Mouse (Mus musculus): Measurements from ENCODE around the gene Ano1.

Gene Ano1

DNA sequence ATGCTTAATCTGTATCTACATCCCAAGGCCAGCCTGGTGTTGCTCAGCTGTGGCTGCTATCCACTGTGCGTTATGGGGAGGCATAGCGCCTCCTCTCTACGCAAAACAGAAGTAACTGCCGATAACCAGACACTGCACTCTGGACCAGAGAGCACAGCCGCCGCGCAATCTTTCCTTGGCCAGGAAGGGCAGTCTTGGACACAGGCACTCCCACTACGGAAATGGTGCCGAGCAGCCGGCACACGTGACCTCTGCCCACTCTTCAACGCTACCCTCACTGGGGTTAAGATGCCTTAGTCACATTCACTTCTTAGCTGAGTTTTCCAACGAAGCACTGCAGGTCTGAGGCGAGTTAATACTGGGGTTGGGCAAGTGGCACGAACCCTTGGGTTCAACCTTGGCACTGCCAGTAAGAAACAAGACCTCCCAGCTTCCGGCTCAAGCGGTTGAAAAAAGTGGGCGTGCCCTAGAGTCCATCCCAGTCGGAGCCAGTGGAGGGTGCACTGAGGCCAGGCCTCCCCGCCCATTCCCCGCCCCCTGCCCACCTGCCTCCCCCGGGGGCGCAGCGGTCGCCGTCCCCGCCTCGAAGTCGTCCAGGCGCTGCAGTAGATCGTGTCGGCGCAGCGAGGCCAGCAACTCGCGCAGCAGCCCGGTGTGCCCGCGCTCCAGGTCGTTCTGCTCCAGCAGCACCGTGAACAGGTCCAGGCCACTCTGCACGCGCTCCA is 170.1 kb downstream of the Ano1 start:
- DNase-seq, result peak; percentile 76

DNA sequence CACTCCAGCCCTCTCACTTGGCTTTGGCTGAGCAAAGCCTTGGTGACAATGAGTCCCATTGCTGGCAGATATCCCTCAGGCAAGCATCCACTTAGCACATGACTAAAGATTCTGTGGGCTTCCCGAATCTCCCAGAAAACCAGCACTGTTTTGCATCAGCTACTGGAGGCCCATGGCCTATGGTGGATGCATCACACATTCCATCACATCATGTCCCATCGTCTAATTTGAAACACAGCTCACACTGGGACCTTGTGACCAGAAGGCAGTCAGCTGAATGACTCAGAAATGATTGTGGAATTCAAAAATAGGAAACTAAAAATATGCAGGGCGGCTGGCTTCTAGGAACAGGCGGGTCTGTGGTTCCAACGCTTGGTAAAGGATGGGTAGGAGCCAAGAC is 173.9 kb downstream of the Ano1 start:
- peak; percentile 69 for DNase-seq

DNA sequence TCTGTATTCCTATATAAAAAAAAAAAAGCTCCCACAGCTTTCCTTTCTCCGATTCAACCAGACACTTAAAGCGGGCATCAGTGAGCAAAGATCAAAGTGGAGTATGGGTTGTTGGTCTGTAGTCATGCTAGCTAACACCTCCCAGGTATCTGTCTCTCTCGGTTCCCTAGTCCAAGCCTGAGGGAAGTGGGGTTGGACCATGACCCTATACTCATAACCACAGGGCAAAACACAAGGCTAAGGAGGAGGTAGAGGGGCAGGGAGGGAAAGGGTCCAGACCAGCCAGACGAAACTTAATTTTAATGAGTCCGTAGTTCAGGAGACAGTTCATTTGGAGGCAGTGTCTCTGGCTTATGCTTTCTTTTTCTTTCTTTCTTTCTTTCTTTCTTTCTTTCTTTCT is 179.5 kb downstream of the Ano1 start:
- no peak for DNase-seq

DNA sequence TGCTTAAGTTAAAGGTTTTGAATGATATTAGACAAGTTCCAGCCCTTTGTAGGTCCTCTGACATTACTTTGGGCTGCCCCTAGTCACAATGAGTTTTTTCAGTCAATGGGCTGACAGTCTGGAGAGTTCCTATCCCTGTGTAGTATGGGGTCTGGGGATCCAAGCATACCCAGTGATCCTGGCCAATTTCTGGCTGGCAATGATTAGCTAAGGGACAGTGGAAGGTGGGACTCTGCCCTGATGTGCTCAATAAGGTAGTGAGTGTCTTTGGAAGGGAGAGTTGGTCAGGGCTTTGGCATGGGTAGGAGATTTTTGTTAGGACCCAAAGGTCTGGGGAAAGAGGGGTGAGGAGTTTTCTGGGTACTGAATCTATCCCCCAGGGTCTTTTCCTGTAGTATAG is 180.2 kb downstream of the Ano1 start:
- DNase-seq, result no peak

DNA sequence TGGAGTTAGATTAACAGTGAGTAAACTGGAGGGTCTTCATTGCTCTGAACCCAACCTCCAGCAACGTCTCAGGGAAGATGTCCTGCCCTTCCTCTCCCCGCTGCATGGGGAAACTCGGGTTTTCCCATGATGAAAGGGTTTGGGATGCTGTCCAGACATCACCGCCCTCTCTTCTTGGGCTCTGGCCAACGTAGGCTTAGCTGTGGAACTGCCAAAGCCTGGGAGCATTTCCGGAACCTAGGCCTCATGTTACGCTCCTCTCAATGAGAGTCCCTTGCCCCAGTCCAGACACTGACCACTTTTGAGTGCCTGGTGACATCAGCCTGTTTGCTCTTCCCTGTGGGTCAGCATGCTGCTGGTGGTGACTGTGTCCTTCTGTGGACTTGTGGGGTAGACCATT is 182.3 kb downstream of the Ano1 start:
- no peak for DNase-seq

DNA sequence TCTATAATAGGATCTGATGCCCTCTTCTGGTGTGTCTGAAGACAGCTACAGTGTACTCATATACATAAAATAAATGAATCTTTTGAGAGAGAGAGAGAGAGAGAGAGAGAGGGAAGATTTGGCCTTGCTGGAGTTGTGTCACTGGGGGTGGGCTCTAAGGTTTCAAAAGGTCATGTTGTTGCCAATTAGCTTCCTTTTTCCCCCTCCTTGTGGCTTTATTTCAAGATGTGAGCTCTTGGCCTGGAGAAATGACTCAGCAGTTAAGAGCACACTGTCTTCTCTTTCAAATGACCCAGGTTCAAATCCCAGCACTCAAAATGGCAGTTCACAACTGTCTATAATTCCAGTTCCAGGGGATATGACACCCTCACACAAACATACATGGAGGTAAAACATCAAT is 183.7 kb downstream of the Ano1 start:
- no peak for DNase-seq

DNA sequence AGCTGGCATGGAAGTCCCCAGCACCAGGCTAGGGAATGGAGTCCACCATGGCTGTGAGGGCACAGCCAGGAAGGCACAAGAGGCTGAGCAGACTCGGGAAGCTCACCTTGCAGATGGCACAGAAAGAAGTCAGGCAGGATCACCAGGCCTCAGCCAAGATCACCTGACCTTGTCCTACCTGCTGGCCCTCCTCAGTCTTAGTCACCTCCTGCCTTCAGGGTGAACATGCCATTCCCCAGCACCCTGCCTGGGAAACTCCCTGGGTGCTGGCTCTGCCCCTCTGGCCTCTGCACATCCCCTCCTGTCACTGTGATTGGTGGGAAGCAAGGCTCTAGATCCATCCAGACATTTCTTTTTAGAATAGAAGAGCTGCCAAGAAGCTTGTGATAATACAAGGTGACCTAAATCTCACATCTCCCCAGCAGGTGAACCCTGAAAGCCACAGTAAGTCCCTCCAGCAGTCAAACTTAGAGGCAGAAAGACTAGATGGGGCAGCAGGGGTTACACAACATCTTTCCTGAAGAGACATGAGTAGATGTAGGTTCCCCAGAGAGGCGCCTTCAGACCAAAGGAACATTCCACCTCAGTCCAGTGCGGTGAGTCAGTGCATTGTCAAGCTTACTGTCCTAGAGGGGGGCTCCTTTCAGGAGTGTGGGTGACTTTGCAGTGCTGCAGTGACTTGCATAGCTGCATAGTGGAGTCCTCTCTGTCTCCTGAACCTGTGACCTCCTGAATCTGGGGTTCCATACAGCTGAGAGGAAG is 184.7 kb downstream of the Ano1 start:
- no peak for DNase-seq

DNA sequence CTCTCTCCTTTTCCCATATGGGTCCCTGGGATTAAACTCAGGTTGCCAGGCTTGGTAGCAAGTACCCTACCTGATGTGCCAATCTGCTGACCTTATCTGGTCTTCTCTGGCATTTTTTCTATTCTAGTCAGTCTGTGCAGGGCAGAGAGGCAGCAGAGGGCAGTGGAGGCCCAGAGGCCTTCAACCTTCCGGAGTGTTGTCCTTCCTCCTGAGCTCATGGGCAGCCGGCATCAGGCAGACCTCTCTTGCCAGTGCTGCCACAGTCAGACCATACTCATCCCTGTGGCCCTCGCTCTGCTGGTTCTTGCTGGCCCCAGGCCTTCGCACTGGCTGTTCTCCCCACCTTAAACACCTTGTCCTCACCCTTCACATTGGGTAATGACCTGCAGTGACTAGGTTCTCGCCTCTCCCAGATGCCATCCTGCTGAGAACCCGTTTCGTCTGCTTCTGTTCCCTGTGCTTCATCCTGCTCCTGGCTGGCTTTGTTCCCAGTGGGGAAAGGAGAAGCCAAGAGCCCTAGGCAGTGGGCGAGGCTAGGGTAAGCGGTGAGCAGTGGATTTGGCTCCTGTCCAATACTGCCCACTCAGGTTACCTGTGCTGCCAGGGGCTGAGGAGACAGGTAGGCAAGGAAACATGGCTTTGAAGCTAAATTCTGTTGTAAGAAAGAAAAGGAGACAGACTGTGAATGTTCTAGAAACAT is 188.2 kb downstream of the Ano1 start:
- DNase-seq, result no peak

DNA sequence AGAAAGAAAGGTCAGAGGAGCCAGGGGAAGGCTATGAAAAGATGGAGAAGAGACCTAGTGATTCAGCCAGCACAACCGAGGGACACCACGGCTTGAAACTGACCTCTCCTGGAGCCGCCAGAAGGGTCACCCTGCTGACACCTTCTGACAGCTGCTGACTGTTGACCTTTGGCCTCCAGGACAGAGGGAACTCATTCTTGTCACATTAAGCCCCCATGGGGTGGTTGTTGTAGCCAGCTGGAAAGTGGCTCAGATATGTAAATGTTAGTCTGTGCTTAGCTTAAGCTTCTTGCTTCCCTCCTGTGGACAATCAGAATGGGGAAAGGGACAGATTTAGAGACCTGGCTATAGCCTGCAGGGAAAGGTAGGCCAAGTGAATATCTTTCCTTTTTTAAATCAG is 189.8 kb downstream of the Ano1 start:
- no peak for DNase-seq

DNA sequence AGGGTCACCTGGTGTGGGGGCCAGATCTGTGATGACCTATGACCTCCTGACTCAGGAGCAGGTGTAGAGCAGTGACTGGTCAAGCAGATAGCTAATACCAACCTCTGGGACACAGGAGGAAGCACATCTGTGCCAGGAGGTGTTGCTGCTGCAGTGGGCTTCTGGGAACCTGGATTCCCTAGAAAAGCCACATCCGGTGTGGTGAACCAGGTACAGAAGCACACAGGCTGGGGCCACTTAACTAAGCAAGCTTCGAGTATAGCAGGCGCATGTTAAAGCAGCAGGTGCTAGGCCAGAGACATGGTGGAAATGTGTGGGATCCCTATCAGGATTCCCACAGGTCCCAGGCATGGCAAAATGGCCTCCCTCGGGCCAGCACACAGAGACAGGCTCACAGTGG is 191.2 kb downstream of the Ano1 start:
- no peak for DNase-seq

DNA sequence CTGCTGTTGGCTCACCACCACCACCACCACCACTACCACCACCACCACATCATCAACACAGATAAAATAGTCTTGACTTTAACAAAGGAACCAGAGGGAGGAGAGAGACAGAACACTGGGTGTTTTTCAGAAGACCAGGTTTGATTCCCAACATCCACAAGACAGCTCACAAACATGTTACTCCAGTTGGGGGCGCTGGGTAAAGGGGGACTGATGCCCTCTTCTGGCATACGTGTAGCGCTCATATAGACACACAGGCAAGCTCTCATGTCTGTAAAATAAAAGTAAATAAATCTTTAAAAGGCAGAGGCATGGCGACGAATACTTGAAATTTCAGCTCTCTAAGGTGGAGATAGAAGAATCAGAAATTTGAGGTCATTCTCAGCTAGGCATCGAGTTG is 193.2 kb downstream of the Ano1 start:
- no peak for DNase-seq

DNA sequence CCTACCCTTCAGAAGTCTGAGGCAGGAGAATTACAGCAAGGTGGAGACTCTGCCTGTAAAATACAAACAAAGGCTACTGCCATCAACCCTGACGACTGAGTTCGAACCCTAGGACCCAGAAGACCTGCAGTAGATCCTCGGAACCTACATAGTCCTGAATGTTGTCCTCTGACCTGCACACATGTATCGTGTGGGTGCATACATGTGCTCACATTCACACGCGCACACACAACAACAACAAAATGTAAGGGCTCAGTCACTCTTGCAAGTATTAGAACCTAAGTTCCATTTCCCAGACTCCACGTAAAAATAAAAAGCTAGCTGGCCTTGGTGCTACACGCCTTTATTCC is 197.7 kb downstream of the Ano1 start:
- DNase-seq, result no peak

DNA sequence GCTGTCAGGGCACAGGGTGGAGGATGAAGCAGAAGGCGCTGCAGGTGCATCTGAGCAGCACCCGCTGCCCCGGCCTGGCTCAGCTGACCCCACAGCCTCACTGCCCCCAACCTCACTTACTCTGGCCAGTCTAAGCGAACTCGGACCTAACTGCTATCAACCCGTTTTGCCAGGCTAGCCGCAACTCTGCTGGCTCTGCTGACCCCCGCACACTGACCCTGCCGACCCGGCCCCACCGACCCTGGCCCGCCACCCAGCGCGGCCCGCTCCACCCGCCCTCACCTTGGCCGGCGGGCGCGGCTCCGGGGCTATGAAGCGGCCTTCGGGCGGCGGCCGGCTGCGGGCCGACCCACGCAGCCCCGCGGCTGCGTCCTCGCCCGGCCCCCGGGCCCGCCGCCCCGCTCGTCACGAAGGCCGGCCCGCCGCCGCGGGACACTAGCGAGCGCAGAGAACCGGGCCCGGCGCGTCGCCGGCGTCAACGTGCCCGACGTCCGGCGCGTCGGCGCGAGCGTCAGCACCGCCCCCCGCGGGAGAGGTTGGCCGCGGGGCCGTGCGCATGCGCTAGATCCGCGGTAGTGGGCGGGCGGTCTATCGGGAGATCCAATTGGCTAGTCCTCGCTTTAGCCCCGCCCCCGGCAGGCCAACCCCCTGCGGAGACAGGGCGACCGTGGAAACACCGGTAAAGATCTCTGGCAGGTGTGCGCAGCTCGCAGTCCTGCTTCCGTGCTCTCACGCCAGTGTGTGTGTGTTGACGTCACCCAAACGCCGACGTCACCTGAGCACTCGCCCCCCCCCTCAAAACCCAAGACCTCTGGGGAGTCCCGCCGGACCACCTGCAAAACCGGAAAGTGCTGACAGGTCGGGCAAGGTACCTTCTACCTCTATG is 198.3 kb downstream of the Ano1 start, which contains the start of gene Ppfia1:
Gene Ppfia1 (minus strand): TSS at position 493 of the 886 bp plus-strand sequence.
- peak; percentile 98 for DNase-seq

DNA sequence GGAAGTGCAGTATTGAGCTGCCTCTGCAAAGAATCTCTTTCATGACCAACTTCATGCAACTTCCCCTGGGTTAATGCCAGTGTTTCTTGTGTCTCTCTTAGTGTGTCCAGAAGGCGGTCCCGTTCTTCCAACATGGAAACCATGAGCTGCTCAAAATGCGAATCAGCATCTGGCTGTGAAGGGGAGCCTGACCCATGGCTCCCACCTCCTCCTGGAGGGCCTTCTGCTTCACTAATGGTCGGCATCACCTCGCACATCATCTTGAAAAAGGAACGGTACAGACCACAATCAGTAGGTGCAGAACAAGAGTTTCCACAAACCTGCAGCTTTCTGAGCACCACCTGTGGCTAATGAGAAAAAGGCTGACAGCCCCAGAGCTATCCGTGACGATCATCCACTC is 199.5 kb downstream of the Ano1 start:
- no peak for DNase-seq

DNA sequence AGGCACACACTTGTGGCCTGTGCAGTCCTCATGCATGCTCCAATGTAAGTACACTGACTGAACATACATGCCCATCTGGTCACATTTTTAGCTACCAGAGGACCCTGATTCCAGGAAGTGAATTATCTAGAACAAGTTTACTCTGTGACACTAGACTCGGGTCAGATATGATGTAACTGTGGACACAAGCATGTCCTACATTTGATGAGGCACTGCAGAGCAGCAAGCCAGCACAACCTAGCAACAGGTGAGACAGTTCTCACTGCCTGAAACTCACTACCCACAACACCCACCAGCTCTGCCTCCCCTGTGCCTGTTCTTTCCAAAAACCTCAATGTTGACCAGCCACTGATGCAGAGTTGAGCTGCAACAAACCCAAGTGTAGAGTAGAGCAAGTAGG is 201.0 kb downstream of the Ano1 start:
- no peak for DNase-seq

DNA sequence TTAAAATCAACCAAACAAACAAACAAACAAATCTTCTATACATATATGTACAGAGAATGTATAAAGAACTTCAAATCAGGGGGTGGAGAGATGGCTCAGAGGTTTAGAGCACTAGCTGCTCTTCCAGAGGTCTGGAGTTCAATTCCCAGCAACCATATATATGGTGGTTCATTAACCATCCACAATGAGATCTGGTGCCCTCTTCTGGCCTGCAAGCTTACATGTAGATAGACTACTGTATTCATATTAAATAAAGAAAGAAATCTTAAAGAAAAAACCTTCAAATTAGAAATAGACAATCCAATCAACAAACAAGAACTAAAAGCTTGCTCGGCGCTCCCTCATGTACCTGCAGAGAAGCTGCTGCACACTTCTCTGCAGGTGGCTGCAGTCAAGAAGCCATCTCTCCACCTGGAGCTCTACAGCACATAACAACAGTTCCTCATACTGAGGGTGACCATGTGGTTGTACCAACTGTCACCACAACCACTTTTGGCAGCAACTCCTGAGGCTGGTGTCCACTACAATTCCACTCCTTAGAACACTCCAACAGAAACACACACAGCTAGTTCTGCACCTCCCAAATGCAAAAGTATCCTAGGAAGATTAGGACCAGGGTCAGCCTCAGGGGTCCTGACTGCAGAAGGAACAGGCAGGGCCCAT is 201.7 kb downstream of the Ano1 start:
- DNase-seq, result peak; percentile 30

DNA sequence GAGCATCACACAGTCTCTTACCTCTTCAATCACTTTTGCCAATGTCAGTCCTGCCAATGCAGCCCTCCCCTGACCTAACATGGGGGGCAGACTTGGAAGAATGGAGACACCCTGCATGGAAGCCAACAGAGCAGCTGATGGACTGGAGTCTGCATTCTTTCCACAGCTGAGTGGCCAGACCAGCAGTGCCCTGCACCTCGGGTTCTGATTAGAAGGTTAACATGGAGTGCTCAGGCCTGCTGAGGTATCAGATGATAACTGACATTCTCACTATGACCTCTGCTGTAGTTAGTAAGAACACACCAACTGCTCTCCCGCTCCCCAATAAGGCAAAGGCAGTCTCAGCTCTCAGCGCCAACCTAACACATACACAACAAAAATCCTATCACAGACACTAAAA is 206.5 kb downstream of the Ano1 start:
- DNase-seq, result no peak

DNA sequence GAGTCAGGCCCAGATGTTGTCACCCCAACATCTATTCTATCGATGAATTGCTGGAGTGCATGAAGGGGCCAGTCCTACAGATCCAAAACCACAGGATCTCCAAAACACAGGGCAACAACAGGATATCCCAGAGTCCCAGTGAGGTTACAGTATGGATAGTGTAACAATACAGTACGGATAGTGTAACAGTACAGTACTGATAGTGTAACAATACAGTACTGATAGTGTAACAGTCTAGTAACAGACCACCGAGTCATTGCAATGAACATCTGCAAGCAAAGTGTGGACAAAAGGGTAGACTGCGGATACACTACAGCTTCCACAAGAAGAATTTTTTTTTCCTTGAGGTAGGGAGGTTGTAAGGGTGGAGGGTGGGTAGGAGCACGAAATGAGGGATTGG is 210.4 kb downstream of the Ano1 start:
- no peak for DNase-seq

DNA sequence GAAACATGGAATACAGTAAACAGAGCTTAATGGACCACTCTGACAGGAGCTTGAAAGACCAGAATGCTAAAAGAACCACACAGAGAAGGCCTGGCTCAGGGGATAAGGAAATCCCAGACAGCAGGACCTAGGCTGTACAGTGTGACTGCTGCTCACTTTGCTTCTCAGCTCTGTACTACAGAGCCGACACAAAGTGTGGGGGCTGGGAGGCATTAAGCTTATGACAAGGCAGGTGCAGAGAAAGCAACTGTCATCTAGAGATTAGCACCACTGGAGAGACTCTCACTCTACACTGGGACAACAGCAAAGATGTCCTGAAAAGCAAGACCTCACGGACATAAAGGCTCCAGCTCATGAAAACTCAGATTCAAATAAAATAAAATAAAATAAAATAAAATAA is 212.6 kb downstream of the Ano1 start:
- DNase-seq, result no peak

Measured in layer of hippocampus, adult 9-11 months (tissue).